Mouse (Mus musculus): Measurements from ENCODE around the gene Mrps26.

GRCm38 (mm10) chr2:130588373-130588772 is 24.8 kb downstream of the Mrps26 start:
- TF ChIP-seq GATA1 (IDR thresholded peaks at IDR 0.05; ENCODE audit: low read length) (no peak), TAL1 (IDR thresholded peaks at IDR 0.05; ENCODE audit: low read length) (no peak)
